Mouse (Mus musculus) gastrocnemius, postnatal 36 days (tissue): ENCODE results near the gene Cacna2d1. TPM values are rescaled to one million over a fixed set of nuclear protein-coding genes. Genes with fewer than 3 reads are reported as not detected.

ENCODE experiments used
- DNase-seq, 2 experiments: peaks; one replicate each; pipeline ENCODE4 v3.0.0; 2022
- intact Hi-C: fragments of 180-260 bp; cut with DNase I; formaldehyde crosslinking; loops from one replicate; pipeline ENCODE4 v1.15.1; 2025
- total RNA-seq, 2 experiments: library from RNA; stranded (reverse); gene quantifications; 2 replicates each; pipeline ENCODE4 v1.2.3; 2021

The Cacna2d1 gene
- total RNA-seq, 2 experiments from 2014 or later: 267 to 304 TPM

- DNase-seq: no peak
Measured at GRCm38 (mm10) chr5:16045147-16045878, 110.8 kb downstream of the Cacna2d1 start.

DNA sequence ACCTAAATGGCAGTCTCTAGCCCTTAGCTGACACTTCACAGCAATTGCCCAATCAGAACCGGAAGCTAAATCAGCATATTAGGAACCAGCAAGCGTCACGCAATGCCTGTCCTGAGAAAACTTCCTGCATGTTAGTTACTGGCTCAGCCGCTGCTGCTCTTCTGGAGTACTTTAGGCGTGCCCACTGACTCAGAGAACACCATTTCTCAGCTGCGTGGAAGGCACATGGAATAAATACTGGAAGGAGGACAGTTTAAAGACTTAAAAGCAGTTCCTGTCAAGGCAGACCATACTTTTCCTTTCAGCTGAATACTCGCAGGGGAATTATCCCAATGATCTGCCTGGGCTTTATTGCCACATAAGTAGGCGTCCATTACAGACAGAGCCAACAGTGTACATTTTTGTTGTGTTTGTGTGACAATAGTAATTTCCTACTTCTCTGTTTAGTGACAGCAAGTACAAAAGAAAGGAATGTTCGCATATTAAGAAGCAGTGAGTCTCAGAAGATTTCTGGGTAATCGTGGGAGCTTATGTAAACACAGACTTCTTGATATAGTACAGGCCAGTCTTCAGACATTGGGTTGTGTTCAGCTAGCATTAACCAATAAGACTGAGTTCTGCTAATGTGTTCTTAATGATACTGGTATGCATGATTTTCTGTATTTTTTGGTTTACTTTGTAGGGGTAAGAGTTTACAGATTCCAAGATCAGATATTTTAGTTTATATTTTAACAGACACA, 113.1 kb downstream of the Cacna2d1 start:
- peak; percentile 6 to 19 for DNase-seq
- intact Hi-C loops: no loop called here

More at GRCm38 (mm10) chr5:16045147-16045878, 110.8 kb downstream of the Cacna2d1 start:
- intact Hi-C loops: no loop called here

- intact Hi-C loops: no loop called here
Measured at GRCm38 (mm10) chr5:16056795-16057194, 122.3 kb downstream of the Cacna2d1 start.

GRCm38 (mm10) chr5:16062773-16063172, 128.3 kb downstream of the Cacna2d1 start:
- DNase-seq: no peak
- intact Hi-C loops: no loop called here

More at GRCm38 (mm10) chr5:16056795-16057194, 122.3 kb downstream of the Cacna2d1 start:
- no peak for DNase-seq

DNA sequence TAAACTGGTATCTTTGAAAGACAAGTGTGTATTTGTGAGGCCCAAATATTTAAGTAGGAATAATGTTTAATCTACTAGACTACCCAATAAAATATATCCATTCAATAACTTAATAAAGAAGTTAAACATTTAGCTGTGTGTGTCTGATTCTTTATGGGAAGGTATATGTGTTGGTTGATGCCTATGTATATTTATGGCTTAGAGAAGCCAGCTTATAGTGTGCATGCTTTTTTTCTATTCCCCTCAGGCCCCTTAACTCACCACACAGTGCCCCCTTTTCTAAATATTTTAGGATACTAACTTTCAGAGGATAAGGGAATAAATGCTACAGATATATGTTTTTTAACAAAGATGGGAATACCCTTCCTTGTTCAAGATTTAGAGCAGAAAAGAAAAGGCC, 128.8 kb downstream of the Cacna2d1 start:
- intact Hi-C loops: no loop called here
- no peak for DNase-seq

DNA sequence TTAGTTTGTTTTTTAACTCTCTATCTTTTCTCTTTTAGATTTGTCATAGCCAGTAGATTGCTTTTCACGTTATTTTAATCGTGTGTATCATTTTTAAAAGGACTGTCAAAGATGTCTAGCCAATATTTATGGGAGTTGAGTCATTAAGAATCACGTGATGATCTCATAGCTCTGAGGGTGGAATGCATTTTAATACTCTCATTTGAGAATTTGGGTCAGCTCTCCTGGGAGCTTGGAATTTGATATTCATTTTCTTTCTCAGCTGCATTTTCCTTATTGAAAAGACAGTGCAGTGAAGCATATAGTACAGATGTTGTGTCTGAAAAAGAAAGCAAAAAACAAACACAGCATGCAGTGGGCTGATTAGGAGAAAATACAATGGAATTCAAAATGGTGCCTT, 129.5 kb downstream of the Cacna2d1 start:
- no peak for DNase-seq
- intact Hi-C loops: no loop called here

GRCm38 (mm10) chr5:16065816-16066215, 131.3 kb downstream of the Cacna2d1 start:
- no peak for DNase-seq
- intact Hi-C loops: no loop called here

GRCm38 (mm10) chr5:16082253-16082652, 147.8 kb downstream of the Cacna2d1 start:
- intact Hi-C loops: no loop called here
- DNase-seq: no peak

DNA sequence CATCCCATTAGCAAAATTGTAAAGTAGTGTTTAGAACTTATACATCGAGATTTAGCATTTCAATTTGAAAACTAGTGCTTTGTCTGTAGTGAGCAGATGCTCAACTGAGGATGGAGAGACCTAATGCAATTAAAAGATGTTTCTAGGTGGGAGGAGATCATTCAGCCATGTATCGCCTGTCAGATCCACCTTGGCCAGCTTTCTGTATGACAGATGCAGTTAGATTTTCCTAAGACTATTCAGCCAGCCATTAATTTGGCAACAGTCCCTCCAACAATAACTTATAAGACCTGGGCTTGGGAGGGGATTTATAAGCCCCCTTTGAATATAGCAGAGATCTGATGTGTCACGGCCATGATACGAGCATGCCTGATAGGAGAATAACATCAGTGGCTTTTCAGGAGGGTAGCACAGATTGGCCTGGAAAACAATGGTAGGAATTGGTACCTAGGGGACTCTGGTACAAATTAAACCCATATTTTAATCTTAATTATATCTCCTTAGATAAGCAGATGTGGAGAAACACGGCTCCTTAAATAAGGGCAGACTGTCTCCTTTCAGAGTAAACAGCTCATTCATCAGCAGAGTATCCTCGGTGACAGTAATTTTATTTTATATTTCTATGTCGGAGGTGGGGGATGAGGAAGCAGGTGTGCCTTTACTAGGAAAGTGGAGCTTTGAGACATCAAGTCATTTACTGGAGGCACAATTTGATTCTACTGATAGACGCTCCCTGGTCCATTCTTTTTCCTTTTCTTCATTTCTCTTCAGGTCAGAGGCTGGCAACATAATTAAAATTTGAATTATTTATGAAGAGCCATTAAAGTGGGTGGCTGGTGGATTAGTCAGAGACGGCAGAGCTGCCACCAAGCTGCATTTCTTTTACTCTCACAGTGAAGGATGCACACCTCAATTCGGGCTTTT, 152.8 kb downstream of the Cacna2d1 start:
- no peak for DNase-seq
- intact Hi-C loops: no loop called here

GRCm38 (mm10) chr5:16087995-16088394, 153.5 kb downstream of the Cacna2d1 start:
- DNase-seq: no peak
- intact Hi-C loops: no loop called here

GRCm38 (mm10) chr5:16092540-16092939, 158.0 kb downstream of the Cacna2d1 start:
- intact Hi-C loops: no loop called here
- DNase-seq: no peak

- intact Hi-C loops: no loop called here
- DNase-seq: no peak
Measured at GRCm38 (mm10) chr5:16093071-16093693, 158.7 kb downstream of the Cacna2d1 start.

GRCm38 (mm10) chr5:16095345-16095744, 160.9 kb downstream of the Cacna2d1 start:
- no peak for DNase-seq
- intact Hi-C loops: no loop called here

DNA sequence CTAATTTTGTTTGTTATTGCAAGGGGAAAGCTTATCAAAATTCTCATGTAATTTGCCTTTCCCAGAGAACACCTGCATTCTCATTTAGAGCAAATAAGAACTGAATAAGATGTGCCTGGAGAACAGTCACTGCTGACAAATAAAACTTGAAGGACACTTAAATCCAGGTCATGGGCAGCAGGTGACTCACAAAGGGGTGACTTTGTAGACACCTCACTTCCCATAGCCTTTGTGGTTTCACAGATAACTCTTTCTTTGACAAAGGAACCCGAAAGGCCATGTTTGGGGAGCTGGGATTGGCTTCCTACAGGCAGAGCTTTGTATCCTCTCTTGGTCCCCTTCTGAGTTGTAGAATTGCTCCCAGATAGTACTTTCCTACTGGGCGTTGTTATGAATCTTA, 164.3 kb downstream of the Cacna2d1 start:
- DNase-seq: no peak
- intact Hi-C loops: no loop called here

GRCm38 (mm10) chr5:16101820-16102219, 167.3 kb downstream of the Cacna2d1 start:
- intact Hi-C loops: no loop called here
- DNase-seq: no peak

- DNase-seq: no peak
- intact Hi-C loops: no loop called here
Measured at GRCm38 (mm10) chr5:16105701-16106100, 171.2 kb downstream of the Cacna2d1 start.

DNA sequence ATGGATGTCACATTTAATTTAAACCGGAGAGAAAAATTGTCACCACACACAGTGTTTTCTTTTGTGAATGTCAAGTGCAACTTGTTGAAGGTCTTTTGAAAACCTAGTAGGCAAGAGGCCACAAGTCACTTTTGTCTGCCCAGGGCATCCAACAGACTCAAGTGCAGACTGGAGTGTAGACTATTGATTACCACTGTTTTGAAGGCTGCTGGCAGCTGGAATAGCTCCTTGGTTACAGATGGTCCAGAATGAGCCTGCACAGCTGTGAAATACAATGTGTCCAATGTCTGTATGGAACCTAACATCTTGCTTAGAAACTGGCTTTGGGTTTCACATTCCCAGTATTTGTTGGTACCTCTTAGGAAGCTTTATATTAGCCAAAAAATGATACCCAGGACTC, 176.2 kb downstream of the Cacna2d1 start:
- DNase-seq: no peak
- intact Hi-C loops: no loop called here

GRCm38 (mm10) chr5:16113879-16114278, 179.4 kb downstream of the Cacna2d1 start:
- intact Hi-C loops: no loop called here

GRCm38 (mm10) chr5:16121334-16121733, 186.8 kb downstream of the Cacna2d1 start:
- no peak for DNase-seq
- intact Hi-C loops: no loop called here

More at GRCm38 (mm10) chr5:16113879-16114278, 179.4 kb downstream of the Cacna2d1 start:
- DNase-seq: no peak

- DNase-seq: no peak
- intact Hi-C loops: no loop called here
Measured at GRCm38 (mm10) chr5:16122110-16122509, 187.6 kb downstream of the Cacna2d1 start.
